Mouse (Mus musculus) thymus, adult 2 months (tissue): ENCODE data around the gene Arl16.

ENCODE experiments used
- CTCF ChIP-seq: fragments of 200-500 bp; IDR thresholded peaks from 2 replicates; pipeline ENCODE4 v1.5.1; 2012; ENCODE audit warnings: mild to moderate bottlenecking, control low read depth, low read length, moderate library complexity, borderline replicate concordance; ENCODE audit not compliant: control insufficient read depth, poor library complexity, insufficient read depth; ENCODE audit errors: extremely low read depth
- POLR2A ChIP-seq: fragments of 200-500 bp; IDR thresholded peaks from 2 replicates; pipeline ENCODE4 v1.6.1; 2012; ENCODE audit warnings: mild to moderate bottlenecking, low read length, control low read depth, moderate library complexity; ENCODE audit not compliant: control insufficient read depth, poor library complexity, insufficient read depth; ENCODE audit errors: extremely low read depth

DNA sequence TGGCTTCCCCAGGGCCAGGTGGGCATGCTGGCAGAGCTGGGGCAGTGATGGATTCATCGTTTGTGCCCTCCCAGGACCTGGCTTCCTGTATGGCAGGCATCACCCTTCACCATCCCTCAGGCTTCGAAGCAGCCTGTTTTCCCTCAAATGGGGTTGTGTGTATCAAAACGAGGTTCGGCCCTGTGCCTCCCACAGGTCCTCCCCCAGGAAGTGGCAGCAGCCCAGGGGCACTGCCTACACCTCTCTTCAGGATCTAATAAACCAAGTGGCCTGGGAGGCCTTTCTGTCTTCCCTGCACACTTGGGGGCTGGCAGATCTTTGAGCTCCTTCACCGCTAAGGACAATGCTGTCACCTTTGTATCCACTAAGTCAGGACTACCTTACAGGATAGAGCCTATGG, 31.5 kb upstream of the Arl16 start:
- TF ChIP-seq CTCF, result no peak
- no peak for TF ChIP-seq POLR2A
